Mouse (Mus musculus): Measurements from ENCODE around the gene Nol12. TPM values are rescaled to one million over a fixed set of nuclear protein-coding genes. Genes with fewer than 3 reads are reported as not detected.

Gene Nol12
- polyA plus RNA-seq, 1 experiment, result 24.1 TPM

DNA sequence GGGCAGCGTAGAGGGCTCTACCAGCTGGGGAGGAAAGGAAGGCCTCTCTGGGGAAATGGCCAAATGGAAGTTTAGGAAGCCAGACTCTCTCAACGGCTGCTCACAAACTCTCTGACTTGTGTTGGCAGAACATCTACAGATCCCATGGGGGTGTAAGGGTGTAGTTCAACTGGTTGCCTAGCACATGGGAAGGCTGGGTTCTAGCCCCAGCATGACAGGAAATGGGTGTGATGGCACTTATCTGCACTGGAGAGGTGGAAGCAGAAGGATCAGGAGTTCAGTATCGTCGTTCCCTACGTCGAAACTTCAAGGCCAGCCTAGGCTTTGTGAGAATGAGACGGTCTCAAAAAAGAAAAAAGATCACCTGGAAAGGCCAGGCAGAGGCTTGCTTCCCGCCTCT lies 25.8 kb upstream of the Nol12 start:
- 82% methylated on average over 8 of the region's 8 CpGs for WGBS

DNA sequence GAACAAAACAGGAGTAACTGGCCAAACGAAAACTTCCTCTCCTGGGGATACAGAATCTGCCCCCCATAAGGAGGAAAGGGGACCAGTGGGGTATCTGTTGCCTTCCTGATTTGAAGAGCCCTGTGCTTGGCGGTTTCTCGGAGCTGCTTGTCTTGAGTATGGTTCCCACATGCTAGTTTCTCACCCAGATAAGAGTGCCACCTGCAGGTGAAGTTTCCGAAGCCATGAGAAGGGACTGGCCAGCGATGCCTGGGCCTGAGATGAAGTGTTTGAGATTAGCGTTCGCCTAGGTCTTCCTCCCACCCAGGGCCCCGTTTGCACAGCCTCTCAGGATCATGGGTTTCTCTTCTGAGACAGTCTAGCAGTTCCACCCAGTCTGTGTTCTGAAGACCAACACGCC lies 22.7 kb upstream of the Nol12 start:
- H3K4me1 ChIP-seq (ENCODE audit: control insufficient read depth, insufficient read depth, low read length), result no peaks in the 10 kb centered on the region
- no peak overlapping the region for H3K27ac ChIP-seq (ENCODE audit: insufficient read depth, low read depth, low read length)
- TF ChIP-seq CTCF (conservative IDR thresholded peaks at IDR 0.05; ENCODE audit: insufficient read depth, insufficient read length, low read depth, low read length), result peak; percentile 58
- no peak for TF ChIP-seq POLR2A (IDR thresholded peaks at IDR 0.05; ENCODE audit: low read depth, low read length)
- no peak overlapping the region for H3K4me3 ChIP-seq (ENCODE audit: insufficient read depth, low read depth, low read length)
- H3K36me3 ChIP-seq (ENCODE audit: control insufficient read depth, insufficient read depth, low read length), result no peaks in the 10 kb centered on the region
- DNase-seq, result peak; percentile 56
- H3K27me3 ChIP-seq (replicated peaks; ENCODE audit: control insufficient read depth, insufficient read depth, low read length), result no peaks in the 10 kb centered on the region
- 41% methylated on average over 9 of the region's 9 CpGs for WGBS

More for the DNA sequence above, 25.8 kb upstream of the Nol12 start:
- H3K27me3 ChIP-seq (replicated peaks; ENCODE audit: control insufficient read depth, insufficient read depth, low read length), result no peaks in the 10 kb centered on the region
- DNase-seq, result no peak
- H3K4me1 ChIP-seq (ENCODE audit: control insufficient read depth, insufficient read depth, low read length), result no peaks in the 10 kb centered on the region
- no peak overlapping the region for H3K4me3 ChIP-seq (ENCODE audit: insufficient read depth, low read depth, low read length)
- no peak overlapping the region for H3K27ac ChIP-seq (ENCODE audit: insufficient read depth, low read depth, low read length)
- no peaks in the 10 kb centered on the region for H3K36me3 ChIP-seq (ENCODE audit: control insufficient read depth, insufficient read depth, low read length)
- TF ChIP-seq POLR2A (IDR thresholded peaks at IDR 0.05; ENCODE audit: low read depth, low read length), result no peak
- no peak for TF ChIP-seq CTCF (conservative IDR thresholded peaks at IDR 0.05; ENCODE audit: insufficient read depth, insufficient read length, low read depth, low read length)

- peak; percentile 96 for DNase-seq
These were observed 21.1 kb upstream of the Nol12 start, which contains the start of gene Pdxp for GRCm38 (mm10) chr15:78913632-78914090. Gene Pdxp, plus strand, starts transcription at chr15:78913919.

DNA sequence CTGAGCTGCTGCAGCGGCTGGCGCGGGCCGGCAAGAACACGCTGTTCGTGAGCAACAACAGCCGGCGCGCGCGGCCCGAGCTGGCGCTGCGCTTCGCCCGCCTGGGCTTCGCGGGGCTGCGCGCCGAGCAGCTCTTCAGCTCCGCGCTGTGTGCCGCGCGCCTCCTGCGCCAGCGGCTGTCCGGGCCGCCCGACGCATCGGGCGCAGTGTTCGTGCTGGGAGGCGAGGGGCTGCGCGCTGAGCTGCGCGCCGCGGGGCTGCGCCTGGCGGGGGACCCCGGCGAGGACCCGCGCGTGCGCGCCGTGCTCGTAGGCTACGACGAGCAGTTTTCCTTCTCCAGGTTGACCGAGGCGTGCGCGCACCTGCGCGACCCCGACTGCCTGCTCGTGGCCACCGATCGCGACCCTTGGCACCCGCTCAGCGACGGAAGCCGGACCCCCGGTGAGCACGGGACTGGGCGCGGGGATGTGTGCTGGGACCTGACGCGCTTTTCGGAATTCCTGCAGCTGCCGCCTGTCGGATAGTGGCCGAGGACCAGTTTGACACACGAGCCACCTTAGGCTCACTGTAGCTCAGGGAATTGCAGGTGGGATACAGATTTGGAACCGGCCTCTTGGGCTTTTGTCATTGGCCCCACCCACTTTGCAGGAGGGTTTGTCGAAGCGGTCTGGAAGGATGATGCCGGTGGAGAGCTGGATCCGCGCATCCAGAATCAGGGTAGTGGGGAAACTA lies 20.5 kb upstream of the Nol12 start:
- H3K36me3 ChIP-seq (ENCODE audit: control insufficient read depth, insufficient read depth, low read length), result no peaks in the 10 kb centered on the region
- DNase-seq, result no peak
- TF ChIP-seq POLR2A (IDR thresholded peaks at IDR 0.05; ENCODE audit: low read depth, low read length), result no peak
- TF ChIP-seq CTCF (conservative IDR thresholded peaks at IDR 0.05; ENCODE audit: insufficient read depth, insufficient read length, low read depth, low read length), result no peak
- H3K27ac ChIP-seq (ENCODE audit: insufficient read depth, low read depth, low read length), result no peak overlapping the region
- WGBS, result 3% methylated on average over 87 of the region's 87 CpGs
- H3K4me1 ChIP-seq (ENCODE audit: control insufficient read depth, insufficient read depth, low read length), result no peaks in the 10 kb centered on the region
- H3K27me3 ChIP-seq (replicated peaks; ENCODE audit: control insufficient read depth, insufficient read depth, low read length), result no peaks in the 10 kb centered on the region
- peak overlapping the region; percentile 29; the same call in 1 of the 2 replicates for H3K4me3 ChIP-seq (ENCODE audit: insufficient read depth, low read depth, low read length)

More at GRCm38 (mm10) chr15:78913632-78914090, 21.1 kb upstream of the Nol12 start, which contains the start of gene Pdxp:
- under 1% methylated on average over 51 of the region's 51 CpGs for WGBS
- TF ChIP-seq CTCF (conservative IDR thresholded peaks at IDR 0.05; ENCODE audit: insufficient read depth, insufficient read length, low read depth, low read length), result no peak
- no peak for TF ChIP-seq POLR2A (IDR thresholded peaks at IDR 0.05; ENCODE audit: low read depth, low read length)
- no peaks in the 10 kb centered on the region for H3K4me1 ChIP-seq (ENCODE audit: control insufficient read depth, insufficient read depth, low read length)
- no peaks in the 10 kb centered on the region for H3K27me3 ChIP-seq (replicated peaks; ENCODE audit: control insufficient read depth, insufficient read depth, low read length)
- no peak within 1 kb of the TSS for H3K27ac ChIP-seq (ENCODE audit: insufficient read depth, low read depth, low read length)
- peak within 1 kb of the TSS; percentile 29; the same call in 1 of the 2 replicates for H3K4me3 ChIP-seq (ENCODE audit: insufficient read depth, low read depth, low read length)
- H3K36me3 ChIP-seq (ENCODE audit: control insufficient read depth, insufficient read depth, low read length), result no peaks in the 10 kb centered on the region

- 60% methylated on average over 8 of the region's 8 CpGs for WGBS
These were observed 19.7 kb upstream of the Nol12 start for GRCm38 (mm10) chr15:78914823-78915659.

GRCm38 (mm10) chr15:78915660-78916017 lies 19.1 kb upstream of the Nol12 start:
- DNase-seq, result peak; percentile 83
- Histone ChIP-seq H3K27me3 (replicated peaks; ENCODE audit: control insufficient read depth, insufficient read depth, low read length) (no peaks in the 10 kb centered on the region), H3K27ac (ENCODE audit: insufficient read depth, low read depth, low read length) (no peak overlapping the region), H3K4me3 (ENCODE audit: insufficient read depth, low read depth, low read length) (no peak overlapping the region), H3K4me1 (ENCODE audit: control insufficient read depth, insufficient read depth, low read length) (no peaks in the 10 kb centered on the region), H3K36me3 (ENCODE audit: control insufficient read depth, insufficient read depth, low read length) (no peaks in the 10 kb centered on the region)
- TF ChIP-seq CTCF (conservative IDR thresholded peaks at IDR 0.05; ENCODE audit: insufficient read depth, insufficient read length, low read depth, low read length), result peak; percentile 98
- no peak for TF ChIP-seq POLR2A (IDR thresholded peaks at IDR 0.05; ENCODE audit: low read depth, low read length)
- WGBS, result 14% methylated on average over 8 of the region's 8 CpGs

More at GRCm38 (mm10) chr15:78914823-78915659, 19.7 kb upstream of the Nol12 start:
- no peak overlapping the region for H3K4me3 ChIP-seq (ENCODE audit: insufficient read depth, low read depth, low read length)
- H3K27me3 ChIP-seq (replicated peaks; ENCODE audit: control insufficient read depth, insufficient read depth, low read length), result no peaks in the 10 kb centered on the region
- H3K4me1 ChIP-seq (ENCODE audit: control insufficient read depth, insufficient read depth, low read length), result no peaks in the 10 kb centered on the region
- DNase-seq, result peak; percentile 24
- H3K27ac ChIP-seq (ENCODE audit: insufficient read depth, low read depth, low read length), result no peak overlapping the region
- no peaks in the 10 kb centered on the region for H3K36me3 ChIP-seq (ENCODE audit: control insufficient read depth, insufficient read depth, low read length)
- TF ChIP-seq POLR2A (IDR thresholded peaks at IDR 0.05; ENCODE audit: low read depth, low read length) (no peak), CTCF (conservative IDR thresholded peaks at IDR 0.05; ENCODE audit: insufficient read depth, insufficient read length, low read depth, low read length) (no peak)
